Mouse (Mus musculus) heart, postnatal 10 days (tissue): ENCODE results near the gene Ccdc190. TPM values are rescaled to one million over a fixed set of nuclear protein-coding genes. Genes with fewer than 3 reads are reported as not detected.
A peak's percentile ranks its signal among the peaks of the same experiment; 100 is the strongest.

ENCODE experiments used
- DNase-seq, 2 experiments: peaks; one replicate each; pipeline ENCODE4 v3.0.0; 2021
- intact Hi-C: fragments of 180-260 bp; cut with DNase I; formaldehyde crosslinking; loops from one replicate; pipeline ENCODE4 v1.15.1; 2025
- total RNA-seq, 2 experiments: library from RNA; stranded (reverse); gene quantifications; 2 replicates each; pipeline ENCODE4 v1.2.3; 2021

Gene Ccdc190
- under 1 TPM in 1 of 2 experiments, not detected in 1; 0.14 TPM for total RNA-seq

DNA sequence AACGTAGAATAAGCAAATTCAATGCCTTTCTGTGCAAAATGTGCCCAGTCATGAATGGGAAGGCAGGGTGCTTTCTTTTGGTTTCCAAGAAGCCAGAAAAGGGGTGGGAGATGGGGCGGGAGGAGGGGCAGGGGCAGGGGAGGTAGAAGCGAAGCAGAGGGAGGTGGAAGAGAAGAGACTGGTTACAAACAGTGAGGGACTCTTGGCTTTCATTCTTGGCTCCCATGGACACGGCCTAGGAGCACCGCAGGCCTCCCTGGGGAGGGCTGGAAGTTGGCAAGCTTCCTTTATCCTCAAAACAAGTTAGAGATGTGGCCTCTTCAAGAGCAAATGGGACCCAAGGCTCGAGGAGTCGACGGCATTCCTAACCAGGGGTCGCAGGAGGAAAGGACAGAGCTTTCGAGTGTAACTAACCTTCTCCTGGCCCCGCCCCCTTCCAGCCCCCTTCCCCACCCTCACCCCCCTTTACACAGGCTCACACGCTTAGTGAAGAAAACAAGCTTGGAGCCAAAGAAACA, at the start of gene Ccdc190:
Ccdc190 (plus strand) TSS at position 195 of the 518 bp plus-strand sequence.
- DNase-seq: peak; percentile 54 to 56
- intact Hi-C loops: no loop called here

DNA sequence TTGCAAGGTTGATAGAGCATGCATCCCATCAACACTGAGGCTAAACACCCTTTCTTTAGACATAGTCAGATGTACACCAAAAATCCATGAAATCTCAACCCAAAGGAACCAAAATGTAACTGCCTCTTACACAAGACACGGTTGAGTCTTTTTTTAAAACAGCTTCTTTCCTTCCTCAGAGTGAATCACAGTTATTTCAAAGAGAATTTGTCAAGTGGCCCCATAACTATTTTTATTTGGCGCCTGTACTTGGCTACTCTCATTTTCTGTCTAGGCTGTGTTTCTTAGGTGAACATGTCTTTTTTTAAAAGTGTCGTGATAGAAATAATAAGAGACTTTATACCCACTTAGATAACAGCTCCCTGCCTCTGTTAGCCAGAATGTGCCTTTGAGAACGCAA, 49.4 kb upstream of the Ccdc190 start:
- intact Hi-C loops: no loop called here
- DNase-seq: no peak

DNA sequence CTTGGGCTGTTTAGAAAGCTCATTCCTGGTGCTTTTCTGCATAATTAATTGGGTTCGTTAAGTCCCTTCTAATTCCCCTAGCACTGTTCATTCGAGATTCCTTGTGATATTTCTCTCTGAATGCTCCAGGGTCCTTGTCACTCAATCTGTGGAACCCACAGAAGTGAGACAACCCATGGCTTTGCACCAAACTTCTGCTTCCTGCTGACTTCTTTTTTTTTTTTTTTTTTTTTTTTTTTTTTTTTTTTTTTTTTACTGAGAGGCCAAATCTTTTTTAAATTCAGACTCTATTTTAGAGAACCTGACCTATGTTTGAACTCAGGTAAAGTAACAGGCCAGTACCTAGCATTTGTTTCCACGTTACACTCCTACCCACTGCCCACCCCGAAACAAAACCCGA, 48.3 kb upstream of the Ccdc190 start:
- intact Hi-C loops: no loop called here

DNA sequence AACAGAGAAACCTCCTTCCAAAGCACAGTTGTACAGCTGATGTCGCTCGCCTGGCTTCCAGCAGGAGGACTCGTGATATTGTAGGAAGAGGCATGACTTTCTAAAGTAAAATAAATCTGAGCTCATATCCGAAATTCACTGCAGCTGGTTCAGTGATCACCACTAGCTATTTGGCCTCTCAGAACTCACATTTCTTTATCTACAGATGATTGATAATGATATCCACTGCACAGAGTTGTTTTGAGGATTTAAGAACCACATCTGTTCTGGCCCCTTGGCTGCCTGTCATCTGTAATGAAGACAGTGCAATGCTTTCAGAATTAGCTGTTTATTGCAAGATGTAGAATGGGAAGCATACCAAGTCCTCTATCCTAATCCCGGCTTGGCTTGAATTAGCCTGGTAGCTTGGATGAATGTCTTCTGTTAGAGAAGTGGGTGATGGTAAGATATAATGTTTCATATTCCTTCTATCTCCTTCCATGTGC, 45.3 kb upstream of the Ccdc190 start:
- intact Hi-C loops: no loop called here
- DNase-seq: peak in 1 of 2 experiments; percentile 17

More for the DNA sequence above, 48.3 kb upstream of the Ccdc190 start:
- DNase-seq: no peak

DNA sequence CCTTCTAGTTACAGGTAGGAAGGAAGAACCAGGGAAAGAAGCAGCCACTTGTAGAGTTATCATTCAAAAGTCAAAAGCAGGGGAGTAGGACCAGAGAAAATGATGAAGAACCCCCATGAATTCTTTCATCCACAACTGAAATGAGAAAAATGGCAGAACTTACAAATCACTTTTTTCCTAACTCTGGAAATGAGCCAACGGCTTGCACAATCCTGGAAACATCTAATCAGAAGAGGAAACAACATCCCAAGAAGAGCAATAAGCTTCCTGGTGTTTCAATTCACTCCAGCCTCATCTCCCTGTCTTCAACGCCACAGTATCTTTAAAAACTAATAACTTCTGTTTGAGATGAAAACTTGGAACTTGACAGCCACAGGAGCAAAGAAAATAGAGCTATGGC, 39.2 kb upstream of the Ccdc190 start:
- intact Hi-C loops: no loop called here
- no peak for DNase-seq

DNA sequence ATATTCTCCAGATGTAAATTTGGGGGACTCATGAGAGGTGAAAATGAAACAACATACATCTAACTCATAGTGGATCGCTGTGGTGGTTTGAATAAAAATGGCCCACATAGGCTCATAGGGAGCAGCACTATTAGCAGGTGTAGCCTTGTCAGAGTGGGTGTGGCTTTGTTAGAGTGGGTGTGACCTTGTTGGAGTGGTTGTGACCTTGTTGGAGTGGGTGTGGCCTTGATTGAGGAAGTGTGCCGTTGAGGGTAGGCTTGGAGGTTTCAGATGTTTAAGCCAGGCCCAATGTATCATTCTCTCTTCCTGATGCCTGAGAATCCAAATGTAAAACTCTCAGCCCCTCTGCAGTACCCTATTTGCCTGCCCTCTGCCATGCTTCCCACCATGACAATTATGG, 34.5 kb upstream of the Ccdc190 start:
- DNase-seq: no peak
- intact Hi-C loops: no loop called here

DNA sequence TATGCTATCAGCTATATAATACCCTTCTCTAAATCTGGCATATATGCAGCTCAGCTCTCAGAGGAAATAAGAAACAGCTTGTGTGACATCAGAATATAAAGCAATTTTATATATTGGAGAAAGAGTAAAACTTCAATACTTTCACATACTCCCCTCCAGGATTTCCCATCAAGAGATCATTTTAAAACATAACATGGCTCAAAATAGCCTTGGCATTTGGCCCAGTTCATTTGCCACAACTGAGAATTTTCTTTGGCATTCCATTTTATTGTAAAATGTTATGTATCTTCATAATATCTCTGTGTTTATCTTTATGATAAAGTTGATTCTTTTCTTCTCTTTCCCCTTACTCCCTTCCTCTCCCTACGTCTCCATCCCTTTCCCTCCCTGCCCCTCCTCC, 32.8 kb upstream of the Ccdc190 start:
- no peak for DNase-seq
- intact Hi-C loops: no loop called here

DNA sequence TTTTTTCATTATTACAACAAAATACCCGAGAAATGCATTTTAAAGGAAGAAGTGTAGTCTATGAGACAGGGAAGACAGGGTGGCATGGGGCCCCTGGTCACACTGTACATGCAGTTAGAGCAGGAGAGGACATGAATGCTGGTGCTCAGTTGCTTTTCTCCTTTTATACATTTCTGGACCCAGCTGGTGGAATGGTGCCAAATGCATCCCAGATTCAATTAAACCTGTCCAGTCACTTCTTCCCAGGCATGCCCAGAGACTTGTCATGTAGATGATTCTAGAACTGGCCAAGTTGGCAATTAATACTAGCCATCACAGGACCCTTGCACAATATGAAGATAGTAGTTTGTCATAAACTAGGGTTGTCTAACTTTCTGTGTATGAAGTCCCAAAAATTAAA, 30.5 kb upstream of the Ccdc190 start:
- no peak for DNase-seq
- intact Hi-C loops: no loop called here

DNA sequence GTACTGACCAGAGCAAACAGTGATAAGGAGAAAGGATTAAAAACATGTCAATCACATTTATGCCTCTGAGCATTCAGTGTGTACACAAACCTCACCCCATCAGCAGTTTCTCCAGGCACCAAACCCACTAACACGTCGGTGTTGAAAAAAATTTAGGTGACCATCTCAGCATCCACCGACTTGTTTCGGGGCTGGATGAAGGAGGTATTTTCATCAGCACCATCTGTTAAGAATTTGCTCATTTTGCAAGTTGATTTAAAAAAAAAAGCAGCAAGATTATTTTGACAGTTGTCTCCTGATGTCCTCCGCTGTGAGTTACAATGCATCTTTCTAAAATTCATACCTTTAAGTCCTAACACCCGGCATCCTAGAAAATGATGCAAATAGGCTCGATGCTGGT, 29.8 kb upstream of the Ccdc190 start:
- intact Hi-C loops: no loop called here
- no peak for DNase-seq

DNA sequence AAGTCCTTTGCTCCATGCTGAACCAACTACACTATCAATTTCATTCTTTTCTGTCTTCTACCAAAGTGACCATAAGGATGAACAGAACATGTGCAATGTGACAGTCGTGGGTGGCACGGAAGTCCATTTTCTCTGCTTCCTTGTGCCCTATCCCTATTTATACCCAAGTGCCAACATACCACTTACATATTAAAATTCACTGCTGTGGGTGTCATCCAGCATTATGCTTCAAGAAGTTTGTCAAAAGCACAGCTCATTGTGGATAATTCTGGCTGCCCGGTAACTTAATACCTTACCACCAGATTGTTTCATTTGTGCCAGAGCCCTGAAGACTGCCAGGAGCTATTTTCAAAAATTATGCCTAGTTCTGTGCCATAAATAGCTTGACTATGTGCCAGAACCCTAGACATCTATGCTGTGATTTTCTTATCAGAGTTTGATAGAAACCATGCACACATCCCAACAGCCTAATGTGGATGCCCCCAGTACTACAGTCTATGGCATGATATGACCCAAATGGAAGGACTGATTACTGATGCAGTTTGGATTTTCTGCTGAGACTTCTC, 27.6 kb upstream of the Ccdc190 start:
- intact Hi-C loops: no loop called here
- DNase-seq: peak; percentile 31 to 54

DNA sequence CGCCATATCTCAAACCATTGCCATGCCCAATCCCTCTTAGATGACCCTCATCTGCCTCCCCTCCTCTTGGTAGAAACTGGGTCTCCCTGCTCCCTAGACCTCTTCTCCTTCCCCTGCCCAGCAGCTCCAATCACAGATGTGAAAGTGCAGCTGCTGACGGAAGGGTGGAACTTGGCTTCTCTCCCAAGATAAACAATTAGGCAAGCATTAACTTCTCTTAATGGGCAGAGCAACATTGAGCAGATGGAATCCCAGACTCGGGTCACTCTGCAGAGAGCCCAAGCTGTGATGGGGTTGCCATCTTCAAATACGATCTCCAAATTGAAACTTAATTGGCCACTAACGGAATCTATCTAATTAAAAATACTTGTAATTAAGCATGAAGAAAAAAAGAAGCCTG, 19.3 kb upstream of the Ccdc190 start:
- intact Hi-C loops: no loop called here
- DNase-seq: no peak

DNA sequence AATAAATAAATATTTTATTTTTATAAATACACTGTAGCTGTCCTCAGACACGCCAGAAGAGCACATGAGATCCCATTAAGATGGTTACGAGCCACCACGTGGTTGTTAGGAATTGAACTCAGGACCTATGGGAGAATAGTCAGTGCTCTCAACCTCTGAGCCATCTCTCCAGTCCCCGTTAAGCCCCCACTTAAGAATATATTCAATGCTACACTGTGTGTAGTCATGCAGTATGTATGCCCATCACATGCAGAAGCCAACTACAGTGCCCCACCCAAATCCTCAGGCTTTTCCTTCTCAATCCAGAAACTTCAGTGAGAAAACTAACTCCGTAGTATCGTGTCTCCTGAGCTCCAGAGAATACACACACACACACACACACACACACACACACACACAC, 18.8 kb upstream of the Ccdc190 start:
- no peak for DNase-seq
- intact Hi-C loops: no loop called here

DNA sequence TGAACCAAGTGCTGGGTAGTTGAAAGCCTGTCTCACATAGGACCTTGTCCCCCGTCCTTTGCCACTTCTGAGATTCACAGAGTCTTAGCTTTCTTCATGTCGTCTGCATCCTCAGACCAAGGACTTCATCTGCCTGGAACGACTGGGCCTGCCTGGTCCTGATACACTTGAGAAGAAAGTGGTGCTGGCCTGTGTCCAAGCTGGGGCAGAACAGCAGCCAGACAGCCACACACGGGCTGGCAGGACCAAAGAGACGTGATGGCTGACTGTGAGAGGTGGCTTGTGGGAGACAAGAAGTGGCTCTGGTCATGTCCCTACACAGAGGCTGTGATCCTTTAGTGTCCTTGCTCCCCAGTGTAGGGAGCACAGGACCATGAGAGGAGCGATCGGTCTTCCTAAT, 17.7 kb upstream of the Ccdc190 start:
- intact Hi-C loops: no loop called here
- no peak for DNase-seq

DNA sequence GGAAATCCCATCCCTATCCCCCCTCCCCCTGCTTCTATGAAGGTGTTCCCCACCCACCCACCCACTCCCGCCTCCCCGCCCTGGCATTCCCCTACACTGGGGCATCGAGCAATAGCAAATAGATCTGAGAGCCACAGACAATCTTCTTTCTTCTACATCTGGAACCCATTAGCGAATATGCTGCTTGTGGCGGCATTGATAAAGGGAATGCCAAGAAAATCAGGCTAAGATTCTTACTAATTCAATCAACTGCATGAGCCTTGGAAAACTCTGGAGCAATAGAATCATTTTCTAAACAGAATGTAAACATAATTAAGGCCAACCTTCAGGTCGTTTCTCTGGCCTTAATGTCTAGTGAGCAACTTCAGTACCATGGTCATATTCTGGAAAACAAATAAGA, 16.9 kb upstream of the Ccdc190 start:
- no peak for DNase-seq
- intact Hi-C loops: no loop called here

DNA sequence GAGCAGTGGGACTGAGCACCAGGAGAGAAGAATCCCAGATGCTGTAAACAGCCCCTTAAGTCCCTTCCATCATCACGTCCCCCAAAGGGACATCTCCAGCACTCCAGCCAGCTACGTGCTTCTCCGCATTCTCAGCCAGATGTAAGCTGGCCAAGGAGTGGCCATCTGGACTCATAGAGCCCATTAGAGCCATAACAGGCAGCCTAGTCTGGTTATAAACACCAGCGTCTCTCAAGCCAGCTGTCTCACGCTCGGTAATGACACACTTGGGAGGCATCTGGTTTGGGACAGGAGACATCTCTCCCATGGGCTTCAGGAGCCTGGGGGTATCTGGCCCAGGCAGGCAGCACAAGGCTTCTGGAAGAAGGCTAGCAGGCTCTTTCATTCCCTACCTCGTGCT, 11.8 kb upstream of the Ccdc190 start:
- DNase-seq: peak; percentile 64
- intact Hi-C loops: loop anchor here (5.0 kb wide), 1 partner anchor 169 kb away; the partner anchor contains the start of gene Rgs4

DNA sequence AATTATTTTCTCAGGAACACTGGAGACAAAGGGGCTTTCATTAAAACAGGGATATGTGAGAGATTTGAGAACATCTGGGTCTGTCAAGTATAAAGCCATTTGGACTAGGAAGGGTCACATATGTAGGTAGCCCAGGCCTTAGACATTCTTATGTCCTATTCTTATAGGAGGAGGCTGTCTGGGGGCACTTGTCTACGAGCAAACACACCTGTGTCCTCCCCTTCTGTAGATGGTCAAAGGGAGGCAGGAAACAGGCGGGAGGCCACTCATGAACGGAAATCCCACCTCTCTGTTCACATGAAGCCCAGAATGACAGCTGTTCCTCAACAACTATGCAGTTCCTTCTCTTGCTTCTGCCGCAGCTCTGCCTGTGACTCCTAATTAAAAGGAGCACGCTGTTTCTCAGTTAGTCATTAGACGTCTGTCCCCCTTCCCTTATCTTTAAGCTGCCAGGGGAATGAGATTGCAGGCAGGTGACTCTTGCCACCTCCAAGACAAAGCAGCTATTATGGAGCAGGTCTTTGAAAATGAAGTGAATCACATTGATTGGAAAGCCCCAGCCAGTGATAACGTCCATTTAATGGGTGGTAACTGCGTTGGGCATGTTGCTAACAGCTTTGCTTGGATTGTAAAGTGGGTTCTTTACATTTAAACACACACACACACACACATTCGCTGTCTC, 11.2 kb upstream of the Ccdc190 start:
- intact Hi-C loops: loop anchor here (5.0 kb wide), 1 partner anchor 170 kb away; the partner anchor contains the start of gene Rgs4
- DNase-seq: no peak

DNA sequence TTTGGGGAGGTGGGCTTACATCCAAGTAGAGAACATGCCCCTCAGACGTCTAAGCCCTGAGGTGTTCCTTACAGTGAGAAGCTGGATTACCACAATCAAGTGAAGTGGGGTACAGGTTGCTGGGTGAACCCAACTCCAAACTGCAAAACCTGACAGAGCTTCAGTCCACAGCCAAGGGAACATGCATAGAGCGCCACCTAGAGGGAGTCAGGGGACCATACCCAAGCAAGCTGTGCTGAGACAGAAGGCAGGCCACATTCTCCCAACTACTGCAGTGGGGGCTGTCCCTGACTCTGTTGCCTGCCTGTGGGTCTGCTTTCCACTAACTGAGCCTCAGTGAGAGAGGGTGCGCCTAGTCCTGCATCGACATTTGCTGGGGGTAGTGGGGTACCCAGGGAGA, 10.4 kb upstream of the Ccdc190 start:
- peak; percentile 61 to 77 for DNase-seq
- intact Hi-C loops: loop anchor here (5.0 kb wide), 1 partner anchor 171 kb away; the partner anchor contains the start of gene Rgs4

DNA sequence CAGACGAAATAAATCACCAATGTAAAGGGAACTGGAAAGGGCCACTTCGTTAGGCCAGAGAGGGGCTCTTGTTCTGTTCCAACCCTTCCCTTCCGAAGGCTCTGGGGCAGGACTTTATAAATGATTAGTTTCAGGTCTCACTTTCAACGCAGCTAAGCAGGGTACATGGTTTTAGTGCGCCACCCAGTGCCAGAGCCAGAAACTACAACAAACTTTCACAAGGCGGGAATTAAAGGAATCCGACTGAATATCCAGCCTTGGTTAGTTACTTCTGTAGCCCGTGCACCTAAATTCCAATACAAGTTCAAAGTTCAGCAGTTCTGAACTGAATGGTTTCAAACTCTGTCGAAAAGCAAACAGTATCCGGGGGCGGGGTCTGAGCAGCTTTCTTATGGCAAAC, 9.2 kb upstream of the Ccdc190 start:
- intact Hi-C loops: loop anchor here (1.0 to 5.0 kb wide), 3 partner anchors 172 to 388 kb away; partner anchors contain the start of genes Nuf2 and Rgs4
- DNase-seq: peak; percentile 73 to 87

DNA sequence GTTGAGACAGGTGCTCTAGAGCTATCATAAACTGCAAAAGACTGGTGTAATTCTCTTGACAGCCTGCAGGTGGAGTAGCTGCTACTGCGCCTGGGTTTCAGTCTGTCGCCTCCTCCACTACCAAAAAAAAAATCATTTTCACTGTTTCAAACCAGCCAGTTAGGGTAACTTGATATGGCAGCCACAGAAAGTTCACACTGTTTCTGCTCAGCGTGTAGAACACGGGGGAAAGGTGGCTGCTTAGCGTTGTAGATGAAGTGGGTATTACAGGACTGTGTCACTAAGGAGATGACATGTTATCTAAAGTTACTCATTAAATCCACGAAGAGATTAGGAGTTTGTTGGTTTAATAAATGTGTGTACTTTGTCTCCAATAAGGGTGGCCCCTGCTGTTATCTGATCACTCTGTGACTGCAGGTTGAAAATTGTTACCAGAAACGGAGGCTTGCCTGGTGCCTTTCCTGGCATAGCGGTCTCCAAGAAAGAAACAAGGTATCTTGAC, 6.7 kb upstream of the Ccdc190 start:
- intact Hi-C loops: loop anchor here (1.0 kb wide), 1 partner anchor 215 kb away; no protein-coding TSS in a partner anchor
- DNase-seq: peak in 1 of 2 experiments; percentile 56

DNA sequence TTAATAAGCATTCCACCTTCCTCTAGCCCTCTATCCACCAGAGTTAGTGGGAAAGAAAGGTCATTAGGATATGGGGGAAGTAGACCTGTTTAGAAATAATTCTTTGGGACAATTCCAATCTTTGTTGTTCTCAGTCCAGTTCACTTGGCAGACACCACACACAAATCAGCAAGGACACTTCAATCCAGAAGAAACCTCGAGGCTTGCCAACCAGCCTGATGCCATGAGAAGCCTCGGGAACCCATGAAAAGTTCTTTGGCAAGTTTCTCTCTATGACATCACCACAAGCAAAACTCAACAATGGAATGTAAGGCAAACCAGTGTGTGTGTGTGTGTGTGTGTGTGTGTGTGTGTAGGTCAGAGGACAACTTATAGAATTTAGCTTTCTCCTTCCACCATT, 3.9 kb upstream of the Ccdc190 start:
- intact Hi-C loops: no loop called here

DNA sequence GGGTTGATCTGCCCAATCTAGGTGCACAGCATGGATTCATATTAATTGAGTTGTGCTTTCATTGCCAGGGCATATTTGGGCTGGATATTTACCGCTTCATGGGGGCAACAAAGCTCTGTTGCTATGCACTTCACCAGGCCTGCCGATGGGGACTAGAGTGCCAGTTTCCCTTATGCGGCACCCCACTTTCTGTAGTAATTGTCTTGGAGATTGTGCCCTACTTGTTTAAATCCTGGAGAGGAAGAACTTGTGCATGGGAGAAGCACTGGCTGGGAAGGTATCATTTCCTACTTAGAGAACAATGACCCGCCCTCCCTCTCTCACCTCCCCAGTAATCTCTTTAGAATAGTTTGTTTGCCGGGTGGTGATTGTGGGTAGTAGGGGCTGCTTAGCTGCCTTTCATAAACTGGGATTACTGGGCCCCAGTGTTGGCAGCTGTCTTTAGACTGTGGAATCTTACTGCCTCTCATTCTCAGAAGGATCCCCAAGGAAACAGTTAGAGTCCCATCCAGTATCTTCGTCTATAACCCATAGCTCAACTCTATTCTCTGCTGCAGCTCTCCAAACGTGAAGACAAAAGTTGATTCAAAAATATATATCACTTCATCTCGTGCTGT, 587 bp upstream of the Ccdc190 start:
- DNase-seq: no peak
- intact Hi-C loops: no loop called here

More for the DNA sequence above, 3.9 kb upstream of the Ccdc190 start:
- no peak for DNase-seq
